Mouse (Mus musculus) MEL (cell line): Measurements from ENCODE around the gene Coasy. TPM values are rescaled to one million over a fixed set of nuclear protein-coding genes. Genes with fewer than 3 reads are reported as not detected.
A peak's percentile ranks its signal among the peaks of the same experiment; 100 is the strongest.

Source experiments
- DNase-seq: peaks from one replicate; pipeline ENCODE4 v3.0.0; 2011; ENCODE audit warnings: low read depth, low spot score
- H3K27ac ChIP-seq: 2 replicates; pipeline ENCODE4 v1.5.1; 2012; ENCODE audit warnings: low read depth, mild to moderate bottlenecking, control low read depth, low read length, moderate library complexity; ENCODE audit not compliant: control insufficient read depth
- H3K27me3 ChIP-seq, 2 experiments: fragments of 150-350 bp in 1 of 2; sonication (generic) in 1 of 2; 2 replicates each; pipeline ENCODE4 v1.6.1; 2012; ENCODE audit warnings: low read length in 2 of 2, mild to moderate bottlenecking in 2 of 2, improper control_type of control experiment in 1 of 2, moderate library complexity in 1 of 2; ENCODE audit not compliant: insufficient read depth in 2 of 2, control insufficient read depth in 1 of 2
- H3K36me3 ChIP-seq, 2 experiments: 2 replicates each; pipeline ENCODE4 v1.6.1; 2012 to 2014; ENCODE audit warnings: low read length in 2 of 2, improper control_type of control experiment in 1 of 2, inconsistent platforms in 1 of 2, mild to moderate bottlenecking in 1 of 2; ENCODE audit not compliant: insufficient read depth in 2 of 2, control insufficient read depth in 1 of 2
- H3K4me1 ChIP-seq, 2 experiments: fragments of 150-350 bp in 1 of 2; sonication (generic) in 1 of 2; 2 replicates each; pipeline ENCODE4 v1.6.1; 2012; ENCODE audit warnings: low read length in 2 of 2, improper control_type of control experiment in 1 of 2, mild to moderate bottlenecking in 1 of 2; ENCODE audit not compliant: insufficient read depth in 2 of 2, control insufficient read depth in 1 of 2
- H3K4me3 ChIP-seq, 2 experiments: fragments of 150-350 bp in 1 of 2; sonication (generic) in 1 of 2; 2 replicates each; pipeline ENCODE4 v1.5.1; 2012; ENCODE audit warnings: low read depth in 2 of 2, low read length in 2 of 2, mild to moderate bottlenecking in 2 of 2, moderate library complexity in 2 of 2, control low read depth in 1 of 2, improper control_type of control experiment in 1 of 2; ENCODE audit not compliant: control insufficient read depth in 1 of 2, insufficient read depth in 1 of 2
- H3K79me2 ChIP-seq: 2 replicates; pipeline ENCODE4 v1.6.1; 2012; ENCODE audit warnings: mild to moderate bottlenecking, low read length, moderate library complexity; ENCODE audit not compliant: control insufficient read depth, poor library complexity, insufficient read depth
- H3K9ac ChIP-seq: 2 replicates; pipeline ENCODE4 v1.6.1; 2012; ENCODE audit warnings: low read depth, mild to moderate bottlenecking, control low read depth, low read length, moderate library complexity; ENCODE audit not compliant: control insufficient read depth, poor library complexity, severe bottlenecking
- H3K9me3 ChIP-seq: fragments of 150-350 bp; sonication (generic); replicated peaks from 2 replicates; pipeline ENCODE4 v1.6.1; 2012; ENCODE audit warnings: mild to moderate bottlenecking, low read length, improper control_type of control experiment, moderate library complexity; ENCODE audit not compliant: insufficient read depth
- CHD2 ChIP-seq: IDR thresholded peaks from 2 replicates; pipeline ENCODE4 v1.6.1; 2011; ENCODE audit warnings: low read length, improper control_type of control experiment
- CTCF ChIP-seq, 3 experiments: IDR thresholded peaks in 2 of 3; conservative IDR thresholded peaks in 1 of 3; 2 replicates each; pipeline ENCODE4 v1.5.1; 2011 to 2012; ENCODE audit warnings: low read length in 3 of 3, low read depth in 2 of 3, mild to moderate bottlenecking in 2 of 3, improper control_type of control experiment in 1 of 3, inconsistent platforms in 1 of 3, mixed read lengths in 1 of 3, moderate library complexity in 1 of 3; ENCODE audit not compliant: control insufficient read depth in 1 of 3, insufficient read depth in 1 of 3, poor library complexity in 1 of 3, severe bottlenecking in 1 of 3
- E2F4 ChIP-seq: IDR thresholded peaks from 2 replicates; pipeline ENCODE4 v1.6.1; 2011; ENCODE audit warnings: low read depth, low read length, improper control_type of control experiment, borderline replicate concordance
- EP300 ChIP-seq, 2 experiments: IDR thresholded peaks; 2 replicates each; pipeline ENCODE4 v1.6.1; 2011; ENCODE audit warnings: improper control_type of control experiment in 2 of 2, low read length in 2 of 2, low read depth in 1 of 2, mild to moderate bottlenecking in 1 of 2
- ETS1 ChIP-seq: IDR thresholded peaks from 2 replicates; pipeline ENCODE4 v1.6.1; 2012; ENCODE audit warnings: low read depth, mild to moderate bottlenecking, inconsistent platforms, low read length, improper control_type of control experiment, moderate library complexity
- GATA1 ChIP-seq: IDR thresholded peaks from 2 replicates; pipeline ENCODE4 v1.6.1; 2011; ENCODE audit warnings: low read depth, low read length, improper control_type of control experiment
- HCFC1 ChIP-seq: IDR thresholded peaks from 2 replicates; pipeline ENCODE4 v1.6.1; 2012; ENCODE audit warnings: low read depth, mild to moderate bottlenecking, inconsistent platforms, low read length, improper control_type of control experiment, moderate library complexity
- KAT2A ChIP-seq: conservative IDR thresholded peaks from 2 replicates; pipeline ENCODE4 v1.6.1; 2012; ENCODE audit warnings: low read depth, low read length, improper control_type of control experiment, inconsistent platforms
- MAX ChIP-seq: IDR thresholded peaks from 2 replicates; pipeline ENCODE4 v1.6.1; 2011; ENCODE audit warnings: low read length, improper control_type of control experiment
- MEF2A ChIP-seq: IDR thresholded peaks from 2 replicates; pipeline ENCODE4 v1.6.1; 2014; ENCODE audit warnings: low read depth, mild to moderate bottlenecking, inconsistent platforms, low read length, improper control_type of control experiment; ENCODE audit not compliant: poor library complexity, insufficient replicate concordance, severe bottlenecking; ENCODE audit errors: extremely low read depth
- MYB ChIP-seq: IDR thresholded peaks from 2 replicates; pipeline ENCODE4 v1.6.1; 2011; ENCODE audit warnings: mild to moderate bottlenecking, low read depth, low read length, improper control_type of control experiment
- MYC ChIP-seq: IDR thresholded peaks from 2 replicates; pipeline ENCODE4 v1.6.1; 2011; ENCODE audit warnings: low read depth, mild to moderate bottlenecking, low read length, improper control_type of control experiment, moderate library complexity
- POLR2AphosphoS5 ChIP-seq: IDR thresholded peaks from 2 replicates; pipeline ENCODE4 v1.6.1; 2012; ENCODE audit warnings: low read depth, borderline replicate concordance, mild to moderate bottlenecking, inconsistent platforms, low read length, moderate library complexity, mixed read lengths
- RAD21 ChIP-seq: IDR thresholded peaks from 2 replicates; pipeline ENCODE4 v1.6.1; 2011; ENCODE audit warnings: mild to moderate bottlenecking, low read depth, low read length, improper control_type of control experiment
- SIN3A ChIP-seq: IDR thresholded peaks from 2 replicates; pipeline ENCODE4 v1.6.1; 2012; ENCODE audit warnings: low read length, improper control_type of control experiment, inconsistent platforms
- SMC3 ChIP-seq: IDR thresholded peaks from 2 replicates; pipeline ENCODE4 v1.6.1; 2011; ENCODE audit warnings: low read depth, low read length, improper control_type of control experiment
- TBP ChIP-seq: IDR thresholded peaks from 2 replicates; pipeline ENCODE4 v1.8.0; 2011; ENCODE audit warnings: low read depth, low read length, improper control_type of control experiment
- USF2 ChIP-seq, 2 experiments: IDR thresholded peaks; 2 replicates each; pipeline ENCODE4 v1.6.1; 2011 to 2012; ENCODE audit warnings: improper control_type of control experiment in 2 of 2, low read length in 2 of 2, borderline replicate concordance in 1 of 2, inconsistent platforms in 1 of 2, low read depth in 1 of 2, mild to moderate bottlenecking in 1 of 2; ENCODE audit not compliant: insufficient read depth in 1 of 2
- ZC3H11A ChIP-seq: IDR thresholded peaks from 2 replicates; pipeline ENCODE4 v1.6.1; 2012; ENCODE audit warnings: low read depth, mild to moderate bottlenecking, inconsistent platforms, low read length, improper control_type of control experiment
- ZKSCAN1 ChIP-seq: IDR thresholded peaks from 2 replicates; pipeline ENCODE4 v1.6.1; 2012; ENCODE audit warnings: low read depth, mild to moderate bottlenecking, inconsistent platforms, low read length, improper control_type of control experiment, moderate library complexity
- ZNF384 ChIP-seq: IDR thresholded peaks from 2 replicates; pipeline ENCODE4 v1.6.1; 2012; ENCODE audit warnings: low read depth, mild to moderate bottlenecking, inconsistent platforms, low read length, improper control_type of control experiment
- polyA plus RNA-seq, 2 experiments: library from polyadenylated mRNA; stranded (reverse) in 1 of 2; unstranded in 1 of 2; fragments of >175 nt in 1 of 2; fragments of >200 nt in 1 of 2; gene quantifications; 2 replicates each; pipeline versions ENCODE4 v1.2.1 to v1.2.4; 2012; ENCODE audit warnings: low replicate concordance in 2 of 2, low read depth in 1 of 2; ENCODE audit not compliant: insufficient read length in 2 of 2, insufficient read depth in 1 of 2, missing spikeins in 1 of 2
- total RNA-seq: library from RNA; depleted of rRNA; stranded (reverse); fragments of 300-350 nt; gene quantifications from 2 replicates; pipeline ENCODE4 v1.2.3, GENCODE M21; 2012

The Coasy gene
- total and polyA plus RNA-seq, 3 experiments: 34.8 to 44.2 TPM; not detected in 1

- Histone ChIP-seq H3K36me3 (peaks cover under 1 to 7% of the 10 kb centered on the region in 2 experiments; a peak in 2 of 4 replicates), H3K4me1 (peaks cover 3 to 13% of the 10 kb centered on the region in 2 experiments; a peak in 3 of 4 replicates), H3K79me2 (no peaks in the 10 kb centered on the region)
- TF ChIP-seq SMC3: peak; percentile 60
- peak; percentile 8; the same call in 1 of the 2 replicates for TF ChIP-seq ZC3H11A
- TF ChIP-seq CTCF (IDR thresholded peaks at IDR 0.05 in 2 of 3, conservative IDR thresholded peaks at IDR 0.05 in 1 of 3; ENCODE audit: control insufficient read depth in 1 of 3, insufficient read depth in 1 of 3, low read depth in 2 of 3, low read length in 3 of 3, poor library complexity in 1 of 3, severe bottlenecking in 1 of 3): peak; percentile 51 to 66 (median 65)
- TF ChIP-seq SIN3A: no peak
- peak; percentile 54 for TF ChIP-seq RAD21
- TF ChIP-seq, all 39 proteins: peak for 4
- no peak overlapping the region for H3K27ac ChIP-seq
- H3K27me3 ChIP-seq: no peaks in the 10 kb centered on the region
- no peak overlapping the region for H3K9ac ChIP-seq
- H3K9me3 ChIP-seq: no peaks in the 10 kb centered on the region
- peak; percentile 81 for DNase-seq
- no peak overlapping the region for H3K4me3 ChIP-seq
Measured at GRCm38 (mm10) chr11:101131701-101132100, 49.3 kb downstream of the Coasy start.

- TF ChIP-seq GATA1 (0 out of 2 replicates have a peak, but pooled peaks have one; percentile 40), MEF2A (no peak), EP300 (IDR thresholded peaks at IDR 0.05; ENCODE audit: low read depth in 1 of 2, low read length in 2 of 2) (0 out of 4 replicates have a peak, but pooled peaks of 1 of the 2 experiments have one; percentile 17)
- TF ChIP-seq, all 39 proteins: peak for 2
- Histone ChIP-seq H3K36me3 (peaks cover 0 to 7% of the 10 kb centered on the region in 2 experiments; a peak in 1 of 4 replicates), H3K79me2 (no peaks in the 10 kb centered on the region), H3K9ac (no peak overlapping the region), H3K4me1 (peaks cover 3 to 13% of the 10 kb centered on the region in 2 experiments; a peak in 3 of 4 replicates), H3K4me3 (no peak overlapping the region), H3K9me3 (no peaks in the 10 kb centered on the region), H3K27ac (no peak overlapping the region), H3K27me3 (no peaks in the 10 kb centered on the region)
- no peak for DNase-seq
Measured at GRCm38 (mm10) chr11:101133037-101133436, 50.7 kb downstream of the Coasy start.

- peaks cover 0 to 7% of the 10 kb centered on the region in 2 experiments; a peak in 1 of 4 replicates for H3K36me3 ChIP-seq
- DNase-seq: no peak
- TF ChIP-seq ZNF384 (no peak), MYC (no peak), USF2 (IDR thresholded peaks at IDR 0.05; ENCODE audit: borderline replicate concordance in 1 of 2, insufficient read depth in 1 of 2, low read depth in 1 of 2, low read length in 2 of 2) (no peak), HCFC1 (no peak), MYB (no peak), MEF2A (no peak), E2F4 (no peak), TBP (no peak), CTCF (IDR thresholded peaks at IDR 0.05 in 2 of 3, conservative IDR thresholded peaks at IDR 0.05 in 1 of 3; ENCODE audit: control insufficient read depth in 1 of 3, insufficient read depth in 1 of 3, low read depth in 2 of 3, low read length in 3 of 3, poor library complexity in 1 of 3, severe bottlenecking in 1 of 3) (no peak), ETS1 (no peak), KAT2A (no peak), POLR2AphosphoS5 (no peak), CHD2 (no peak), ZKSCAN1 (no peak), MAX (no peak), RAD21 (no peak), ZC3H11A (no peak), SIN3A (no peak)
Measured at GRCm38 (mm10) chr11:101134217-101134865, 52.0 kb downstream of the Coasy start.

More at GRCm38 (mm10) chr11:101134217-101134865, 52.0 kb downstream of the Coasy start:
- no peak overlapping the region for H3K4me3 ChIP-seq
- H3K9ac ChIP-seq: no peak overlapping the region
- H3K9me3 ChIP-seq: no peaks in the 10 kb centered on the region
- no peaks in the 10 kb centered on the region for H3K27me3 ChIP-seq
- peaks cover 3 to 21% of the 10 kb centered on the region in 2 experiments; a peak in 3 of 4 replicates for H3K4me1 ChIP-seq
- H3K27ac ChIP-seq: no peak overlapping the region
- no peaks in the 10 kb centered on the region for H3K79me2 ChIP-seq
